9 mouse cellular contexts compared by ENCODE assay signal in the genomic region with DNA sequence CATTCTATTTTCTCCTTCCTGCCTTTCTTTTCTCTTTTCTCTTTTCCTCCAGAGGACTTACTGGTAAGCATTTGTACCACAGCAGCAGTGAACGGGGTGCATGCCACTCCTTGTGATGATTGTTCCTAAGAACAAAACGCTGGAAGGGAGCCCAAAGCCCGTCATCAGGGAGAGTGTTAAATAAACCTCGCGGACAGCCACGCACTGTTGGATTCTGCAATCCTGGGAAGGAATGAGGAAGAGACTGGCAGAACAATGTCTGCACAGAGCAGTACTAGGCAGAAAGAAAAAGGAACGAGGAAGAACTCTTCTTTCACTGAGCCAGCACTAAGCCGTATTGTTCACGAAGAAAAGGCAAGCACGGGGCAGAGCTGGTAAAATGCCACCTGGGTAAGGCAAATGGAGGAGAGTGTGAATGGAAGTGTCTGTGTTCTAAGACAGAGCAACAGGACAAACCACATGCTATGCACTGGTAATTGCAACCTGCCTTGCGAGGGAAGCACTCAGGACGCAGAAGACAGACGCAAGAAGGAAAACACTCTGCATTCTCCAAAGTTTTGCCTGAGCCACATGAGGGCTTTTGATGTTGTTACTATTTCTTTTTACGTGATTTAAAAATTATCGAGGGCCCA. TPM values are rescaled to one million over a fixed set of nuclear protein-coding genes. Genes with fewer than 3 reads are reported as not detected.
DNase-seq lines count a peak whose midpoint lies in the region; TF ChIP-seq lines count a peak whose summit lies in the region.
"Had no signal": no experiment of that assay in that cellular context is flagged by ENCODE, and none has a peak within 500 bp of the region (broad histone marks: within the 10 kb centered on the region; RNA-seq: fewer than 3 reads in every experiment).

No protein-coding gene starts in this region.

- intact Hi-C loops in heart, postnatal 14 days (cut with DNase I) = no loop called here

- no peak for TF ChIP-seq CTCF in brain, embryonic 14.5 days (IDR thresholded peaks at IDR 0.05; ENCODE audit: borderline replicate concordance, extremely low read depth, insufficient read depth, insufficient read length)

- no peak for TF ChIP-seq POLR2A in brain, embryonic 14.5 days (IDR thresholded peaks at IDR 0.05; ENCODE audit: borderline replicate concordance, extremely low read depth, insufficient read depth, insufficient read length, poor library complexity, severe bottlenecking)

- peak; percentile 46 for DNase-seq in 3T3-L1 (ENCODE audit: low read depth, low spot score)
- peak; percentile 72 for DNase-seq in brain, embryonic 14.5 days (ENCODE audit: low read depth)
- peak; percentile 9 to 37 for DNase-seq in heart, postnatal 14 days
- DNase-seq in lung, postnatal 25 days (ENCODE audit: low spot score) = peak; percentile 69
- DNase-seq in right cerebral cortex, postnatal 14 days = no peak
- no peak for DNase-seq in frontal cortex, postnatal 10 days (ENCODE audit: low spot score in 2 of 2)
- no peak for DNase-seq in gastrocnemius, postnatal 25 days
- no peak for DNase-seq in gastrocnemius, postnatal 4 days (ENCODE audit: low spot score in 2 of 2)

RNA-seq across cellular contexts. Expression of a gene that starts 7.0 kb away (rescaled TPM):
- 15.0 and 22.2 TPM in 2 replicates for polyA plus RNA-seq in brain, embryonic 14.5 days (2012; rRNA removed)
- total RNA-seq in heart, postnatal 14 days (2021) = under 1 TPM; 0.55 to 0.73 TPM
- total RNA-seq in gastrocnemius, postnatal 25 days (2021) = 1 to 10 TPM; 1.5 to 3.6 TPM
- under 1 TPM; 0.65 to 0.69 TPM for total RNA-seq in gastrocnemius, postnatal 4 days (2021)
- polyA plus RNA-seq: macrophage had no signal

Comparison
In these comparisons a context has a peak if more than half of its experiments do, and no peak if none do; other contexts are left out.
1. DNase-seq: peak in 3T3-L1 (single experiment), brain, embryonic 14.5 days (single experiment), heart, postnatal 14 days (2 of 2) and lung, postnatal 25 days (single experiment); none in right cerebral cortex, postnatal 14 days (single experiment), frontal cortex, postnatal 10 days (0 of 2), gastrocnemius, postnatal 25 days (single experiment) and gastrocnemius, postnatal 4 days (0 of 2).